Mouse (Mus musculus): ENCODE results near the gene Fads2.

Gene Fads2

GRCm38 (mm10) chr19:10100631-10101071 lies 895 bp downstream of the Fads2 start:
- peak; percentile 24 for DNase-seq

- DNase-seq: no peak
Measured at GRCm38 (mm10) chr19:10097826-10098225, 3.7 kb downstream of the Fads2 start.

GRCm38 (mm10) chr19:10096371-10096876 lies 5.1 kb downstream of the Fads2 start:
- no peak for DNase-seq

GRCm38 (mm10) chr19:10094695-10095094 lies 6.9 kb downstream of the Fads2 start:
- no peak for DNase-seq

GRCm38 (mm10) chr19:10093829-10094228 lies 7.7 kb downstream of the Fads2 start:
- no peak for DNase-seq

GRCm38 (mm10) chr19:10086976-10087375 lies 14.6 kb downstream of the Fads2 start:
- DNase-seq: no peak

- no peak for DNase-seq
Measured at GRCm38 (mm10) chr19:10085454-10085853, 16.1 kb downstream of the Fads2 start.

DNA sequence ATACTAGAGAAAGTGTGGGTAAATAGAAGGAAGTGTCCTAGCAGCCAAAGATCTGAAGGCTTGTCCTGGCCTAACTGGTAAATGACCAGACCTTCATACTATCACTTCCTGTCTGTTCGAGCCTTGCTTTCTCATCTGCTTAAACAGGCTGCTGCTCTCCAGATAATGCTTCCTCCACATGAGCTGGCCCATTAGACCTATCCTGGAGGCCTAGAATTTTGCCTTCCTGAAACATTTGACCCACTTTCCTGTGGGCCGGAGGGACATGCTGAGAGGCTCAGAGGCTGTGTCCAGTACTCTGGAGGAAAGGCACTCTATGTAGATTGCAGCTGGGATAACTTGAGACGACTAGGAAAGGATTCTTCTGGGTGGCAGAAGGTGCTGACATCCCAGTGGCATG lies 19.4 kb downstream of the Fads2 start:
- DNase-seq: no peak

GRCm38 (mm10) chr19:10080384-10080783 lies 21.2 kb downstream of the Fads2 start:
- no peak for DNase-seq

DNA sequence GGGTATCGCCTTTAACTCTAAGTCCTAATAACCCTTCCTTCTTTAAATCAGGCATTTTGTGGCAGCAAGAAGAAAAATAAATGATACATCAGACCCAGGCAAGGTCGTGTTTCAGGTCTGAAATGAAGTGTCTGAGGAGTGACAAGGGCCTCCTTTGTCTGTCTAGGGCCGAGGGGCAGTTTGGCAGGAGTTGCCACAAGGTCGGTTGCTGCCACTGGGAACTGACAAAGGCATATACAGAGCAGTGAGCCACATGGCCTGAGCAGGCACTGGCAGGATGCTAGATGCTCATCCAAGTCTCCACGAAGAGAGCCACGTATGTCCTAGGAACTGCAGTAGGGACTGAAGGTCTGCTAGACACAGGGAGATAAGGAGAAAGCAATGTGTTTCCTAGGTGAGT lies 23.2 kb downstream of the Fads2 start:
- no peak for DNase-seq

- no peak for DNase-seq
Measured at GRCm38 (mm10) chr19:10073145-10073544, 28.4 kb downstream of the Fads2 start.

- DNase-seq: no peak
Measured at GRCm38 (mm10) chr19:10071892-10072291, 29.7 kb downstream of the Fads2 start.

GRCm38 (mm10) chr19:10071166-10071565 lies 30.4 kb downstream of the Fads2 start:
- DNase-seq: no peak

GRCm38 (mm10) chr19:10070186-10070980 lies 31.2 kb downstream of the Fads2 start:
- no peak for DNase-seq

DNA sequence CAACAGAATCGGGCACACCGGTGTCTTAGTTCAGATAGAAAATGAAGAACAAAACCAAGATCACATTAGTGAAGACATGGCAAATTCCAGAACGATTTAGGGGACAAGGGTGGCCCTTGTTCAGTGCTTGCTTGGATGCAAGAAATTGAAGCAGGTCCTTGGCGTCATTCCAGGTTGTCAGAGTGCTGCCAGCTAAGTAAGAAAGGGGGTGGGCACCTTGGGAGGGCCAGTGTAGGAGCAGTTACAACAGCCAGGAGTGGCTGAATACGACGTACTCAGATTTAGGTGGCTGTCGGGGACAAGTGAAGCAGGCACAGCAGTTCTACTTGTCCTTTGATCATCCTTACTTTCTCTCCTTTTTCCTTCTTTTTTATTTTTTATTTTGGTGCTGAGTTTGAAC lies 33.8 kb downstream of the Fads2 start:
- no peak for DNase-seq

DNA sequence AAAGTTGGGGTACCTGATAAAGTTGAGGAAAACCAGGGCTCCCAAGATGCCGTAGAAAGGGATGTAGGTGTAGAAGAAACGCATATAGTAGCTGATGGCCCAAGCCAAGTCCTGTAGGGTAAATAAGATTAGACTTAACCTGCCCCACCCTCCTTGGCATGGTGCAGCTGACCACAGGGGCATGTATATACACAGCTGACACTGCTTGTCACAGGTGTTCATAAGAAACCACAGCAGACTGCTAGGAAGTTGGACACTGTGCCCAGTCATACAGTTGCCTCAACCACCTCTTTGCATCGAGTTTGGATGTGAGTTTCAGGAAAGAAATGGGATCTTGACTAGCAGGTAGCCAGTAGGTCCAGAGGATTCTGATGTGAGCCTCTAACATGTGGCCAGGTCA lies 35.0 kb downstream of the Fads2 start:
- DNase-seq: no peak

- DNase-seq: no peak
Measured at GRCm38 (mm10) chr19:10066189-10066500, 35.4 kb downstream of the Fads2 start.

- DNase-seq: no peak
Measured at GRCm38 (mm10) chr19:10065465-10066188, 35.9 kb downstream of the Fads2 start.

DNA sequence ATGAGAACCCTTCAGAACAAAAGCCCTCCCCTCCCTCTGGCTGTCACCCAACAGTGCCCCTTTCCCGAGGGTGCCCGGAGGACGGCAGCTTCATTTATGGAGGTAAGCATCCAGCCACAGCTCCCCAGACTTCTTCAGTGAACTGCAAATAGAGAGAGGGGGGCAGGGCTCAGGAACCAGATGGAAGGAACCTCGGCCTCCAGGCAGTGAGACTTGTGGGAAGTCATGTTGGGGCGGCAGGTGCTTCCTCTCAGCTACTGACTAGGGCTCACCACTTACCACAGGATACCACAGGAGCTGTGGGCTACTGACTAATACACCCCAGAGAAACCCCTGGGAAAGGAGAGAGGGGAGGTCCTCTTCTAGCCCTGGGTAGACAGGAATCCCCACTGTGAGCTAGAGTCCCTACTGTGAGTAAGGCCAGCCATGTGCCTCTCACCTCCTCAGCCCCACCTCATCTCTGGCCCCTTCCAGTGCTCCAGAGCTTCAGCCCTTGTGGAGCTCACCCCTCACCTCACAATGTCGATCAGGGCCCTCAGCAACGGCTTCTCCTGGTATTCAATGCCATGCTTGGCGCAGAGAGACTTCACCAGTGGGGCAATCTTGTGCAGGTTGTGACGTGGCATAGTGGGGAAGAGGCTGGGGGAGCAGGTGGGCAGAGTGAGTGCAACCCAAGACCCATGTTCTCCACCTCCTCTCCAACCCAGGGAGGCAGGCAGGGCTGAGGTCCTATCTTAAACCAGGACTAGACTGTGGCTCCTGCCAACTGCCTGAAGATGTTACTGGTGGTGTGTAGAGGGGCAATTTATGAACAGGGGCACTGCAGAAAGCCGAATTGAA lies 37.2 kb downstream of the Fads2 start:
- no peak for DNase-seq

DNA sequence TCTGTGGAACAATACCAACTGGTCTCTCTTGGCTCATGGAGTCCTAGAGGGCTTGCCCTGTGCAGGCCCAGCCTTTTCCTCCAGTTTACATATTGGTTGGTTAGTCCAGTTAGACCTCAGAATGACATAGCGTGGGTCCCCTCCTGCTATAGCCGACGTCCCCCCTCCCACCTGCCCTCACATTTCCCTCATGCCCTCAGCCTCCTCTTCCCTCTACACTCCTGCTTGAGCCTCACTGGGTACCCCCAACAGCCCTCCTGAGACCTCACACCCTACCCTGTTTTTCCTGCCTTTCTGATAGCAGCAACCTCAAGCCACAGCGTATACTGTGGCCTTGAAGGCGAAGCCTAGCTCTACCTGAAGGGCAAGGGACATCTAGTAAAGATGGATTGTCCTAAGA lies 38.7 kb downstream of the Fads2 start:
- no peak for DNase-seq

GRCm38 (mm10) chr19:10062292-10062691 lies 39.3 kb downstream of the Fads2 start:
- DNase-seq: no peak

DNA sequence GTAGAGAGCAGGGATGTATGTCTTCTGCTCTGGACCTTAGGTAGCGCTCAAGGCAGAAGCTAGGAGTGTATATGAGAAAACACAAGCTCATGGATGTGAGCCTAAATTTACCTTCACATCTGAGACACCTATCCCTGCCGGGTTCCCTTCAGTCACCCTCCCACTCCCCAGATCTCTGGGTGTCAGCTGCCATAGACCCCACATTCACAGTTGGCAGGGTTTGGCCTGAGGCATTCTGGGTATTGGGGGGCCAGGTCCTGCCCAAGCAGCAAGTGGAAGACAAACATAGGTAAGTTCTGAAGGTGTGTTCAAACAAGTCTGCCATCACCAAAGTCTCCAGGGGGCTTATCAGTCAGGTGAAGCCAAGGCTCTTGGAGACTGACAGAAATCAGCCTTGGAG lies 39.9 kb downstream of the Fads2 start:
- DNase-seq: no peak
